Mouse (Mus musculus) thymus, adult 2 months (tissue): Measurements from ENCODE around the gene Fgfr2. TPM values are rescaled to one million over a fixed set of nuclear protein-coding genes. Genes with fewer than 3 reads are reported as not detected.

Experiments
- DNase-seq: peaks from one replicate; pipeline ENCODE4 v3.0.0; 2021
- H3K27ac ChIP-seq: fragments of 200-500 bp; 2 replicates; pipeline ENCODE4 v1.5.1; 2012; ENCODE audit warnings: low read length, control low read depth; ENCODE audit not compliant: control insufficient read depth, insufficient read depth
- H3K27me3 ChIP-seq: fragments of 200-500 bp; 2 replicates; pipeline ENCODE4 v1.6.1; 2012; ENCODE audit warnings: mild to moderate bottlenecking, low read length, moderate library complexity, mixed read lengths; ENCODE audit not compliant: control insufficient read depth, insufficient read depth
- H3K36me3 ChIP-seq: fragments of 200-500 bp; 2 replicates; pipeline ENCODE4 v1.6.1; 2012; ENCODE audit warnings: mild to moderate bottlenecking, low read length, moderate library complexity; ENCODE audit not compliant: control insufficient read depth, insufficient read depth
- H3K4me1 ChIP-seq: fragments of 200-500 bp; replicated peaks from 2 replicates; pipeline ENCODE4 v1.6.1; 2012; ENCODE audit warnings: low read length; ENCODE audit not compliant: control insufficient read depth, insufficient read depth
- H3K4me3 ChIP-seq: fragments of 200-500 bp; 2 replicates; pipeline ENCODE4 v1.5.1; 2012; ENCODE audit warnings: mild to moderate bottlenecking, low read length, control low read depth, moderate library complexity; ENCODE audit not compliant: control insufficient read depth, insufficient read depth
- CTCF ChIP-seq: fragments of 200-500 bp; IDR thresholded peaks from 2 replicates; pipeline ENCODE4 v1.5.1; 2012; ENCODE audit warnings: mild to moderate bottlenecking, control low read depth, low read length, moderate library complexity, borderline replicate concordance; ENCODE audit not compliant: control insufficient read depth, poor library complexity, insufficient read depth; ENCODE audit errors: extremely low read depth
- POLR2A ChIP-seq: fragments of 200-500 bp; IDR thresholded peaks from 2 replicates; pipeline ENCODE4 v1.6.1; 2012; ENCODE audit warnings: mild to moderate bottlenecking, low read length, control low read depth, moderate library complexity; ENCODE audit not compliant: control insufficient read depth, poor library complexity, insufficient read depth; ENCODE audit errors: extremely low read depth
- WGBS: fragments of 180-500 bp; shearing (Covaris S2); methylation state at CpG from one replicate; pipeline ENCODE4 v1.1.7; 2018; 5-methylcytosine and 5-hydroxymethylcytosine counted together
- polyA plus RNA-seq: library from polyadenylated mRNA; depleted of rRNA; stranded (reverse); fragments of >200 nt; gene quantifications from 2 replicates; pipeline ENCODE4 v1.2.3, GENCODE M21; 2012

Gene Fgfr2
- polyA plus RNA-seq, 1 experiment, result 12.1 TPM

DNA sequence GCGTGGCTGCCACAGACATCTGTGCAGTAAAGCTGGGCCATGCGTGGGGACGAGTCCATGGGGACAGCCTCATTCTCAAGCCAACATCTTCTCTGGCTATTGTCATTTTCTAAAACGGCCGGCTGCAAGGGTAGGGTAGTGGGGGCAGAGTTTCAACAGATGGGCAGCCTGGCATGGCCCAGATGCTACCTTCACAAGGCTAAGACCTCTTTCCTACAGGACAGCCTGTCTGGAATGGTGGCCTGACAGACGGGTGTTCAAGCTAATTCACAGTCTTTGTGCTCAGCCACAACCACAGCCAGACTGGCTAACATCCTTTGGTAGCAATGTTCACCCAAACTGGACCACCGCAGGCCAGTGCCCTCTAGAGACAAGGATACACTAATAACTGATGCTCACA is 392.6 kb downstream of the Fgfr2 start:
- Histone ChIP-seq H3K4me1 (peaks cover 5% of the 10 kb centered on the region), H3K36me3 (no peaks in the 10 kb centered on the region), H3K27me3 (no peaks in the 10 kb centered on the region), H3K27ac (no peak overlapping the region), H3K4me3 (no peak overlapping the region)
- WGBS, result 96% methylated on average over 7 of the region's 7 CpGs
- TF ChIP-seq POLR2A (no peak), CTCF (no peak)
- DNase-seq, result no peak

DNA sequence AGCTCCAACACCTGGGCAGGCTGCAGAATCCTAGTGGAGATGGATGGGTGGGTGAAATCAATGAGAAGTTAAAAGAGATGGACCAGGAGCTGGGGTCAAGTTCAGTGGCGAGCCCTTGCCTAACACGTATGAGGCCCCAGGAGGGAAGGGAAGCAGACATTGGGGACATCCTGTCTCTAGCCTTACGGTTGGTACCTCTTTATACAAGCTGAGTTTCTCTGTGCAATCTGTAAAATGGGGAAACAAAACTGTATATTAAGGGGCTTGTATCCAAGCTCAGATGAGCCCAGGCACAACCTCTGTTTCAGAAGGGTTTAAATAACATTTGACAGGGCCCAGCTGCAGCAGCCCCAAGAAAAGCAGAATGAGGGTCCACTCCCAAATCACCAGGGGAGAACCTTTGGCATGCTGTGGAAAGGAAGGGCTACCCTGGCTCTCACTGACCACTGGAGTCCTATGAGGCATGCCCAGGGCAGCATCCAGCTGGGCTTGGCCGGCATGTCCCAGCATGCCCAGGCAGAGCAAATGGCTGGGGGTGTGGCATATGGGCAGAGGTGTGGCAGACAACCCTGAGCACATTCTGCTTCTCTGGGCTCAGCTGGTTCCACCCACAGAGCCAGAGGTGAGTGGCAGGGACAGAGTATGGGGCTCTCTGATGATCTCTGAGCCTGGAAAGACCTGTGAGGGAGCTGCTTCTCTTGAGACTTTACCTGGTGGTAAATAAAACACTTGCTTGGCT is 393.9 kb downstream of the Fgfr2 start:
- Histone ChIP-seq H3K4me1 (peaks cover 3% of the 10 kb centered on the region), H3K4me3 (no peak overlapping the region), H3K27me3 (no peaks in the 10 kb centered on the region), H3K36me3 (no peaks in the 10 kb centered on the region), H3K27ac (no peak overlapping the region)
- WGBS, result 92% methylated on average over 4 of the region's 4 CpGs
- DNase-seq, result no peak
- TF ChIP-seq POLR2A, result no peak
- no peak for TF ChIP-seq CTCF

DNA sequence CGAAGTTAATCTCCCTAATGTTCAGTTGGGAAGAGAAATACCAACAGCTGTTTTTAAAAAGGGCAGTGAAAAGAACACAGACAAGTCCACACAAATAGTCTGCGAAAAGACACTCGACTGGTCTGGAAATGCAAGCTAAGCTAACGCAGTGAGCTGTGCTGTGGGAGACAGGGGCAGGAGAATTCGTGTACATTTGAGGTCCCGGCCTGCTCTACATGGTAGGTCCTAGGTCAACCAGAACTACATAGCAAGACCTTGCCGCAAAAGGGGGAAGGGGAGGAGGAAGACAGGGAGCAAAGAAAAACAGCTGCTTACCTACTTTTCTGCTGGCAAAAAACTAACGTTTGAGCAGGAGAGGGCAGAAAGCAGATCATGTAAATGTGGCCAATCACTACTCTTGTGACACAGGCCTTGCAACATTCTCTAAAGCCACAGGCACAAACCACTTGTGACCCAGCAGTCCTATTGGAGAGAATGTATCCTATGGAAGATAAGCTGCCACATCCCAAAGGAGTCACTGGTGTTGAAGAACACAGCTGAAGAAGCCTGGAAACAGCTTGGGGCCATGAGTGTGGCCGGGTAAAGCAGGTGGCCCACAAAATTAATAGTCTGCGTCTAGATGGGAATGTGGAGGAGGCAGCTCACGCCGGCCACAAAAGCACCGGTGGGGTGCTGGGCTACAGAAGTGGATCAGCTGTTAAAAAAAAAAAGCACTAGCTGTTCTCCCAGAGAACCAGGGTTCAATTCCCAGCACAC is 396.9 kb downstream of the Fgfr2 start:
- TF ChIP-seq POLR2A (no peak), CTCF (no peak)
- no peak overlapping the region for H3K27ac ChIP-seq
- H3K4me3 ChIP-seq, result no peak overlapping the region
- H3K36me3 ChIP-seq, result no peaks in the 10 kb centered on the region
- DNase-seq, result no peak
- WGBS, result 90% methylated on average over 13 of the region's 13 CpGs
- peaks cover 9% of the 10 kb centered on the region for H3K4me1 ChIP-seq
- H3K27me3 ChIP-seq, result no peaks in the 10 kb centered on the region

DNA sequence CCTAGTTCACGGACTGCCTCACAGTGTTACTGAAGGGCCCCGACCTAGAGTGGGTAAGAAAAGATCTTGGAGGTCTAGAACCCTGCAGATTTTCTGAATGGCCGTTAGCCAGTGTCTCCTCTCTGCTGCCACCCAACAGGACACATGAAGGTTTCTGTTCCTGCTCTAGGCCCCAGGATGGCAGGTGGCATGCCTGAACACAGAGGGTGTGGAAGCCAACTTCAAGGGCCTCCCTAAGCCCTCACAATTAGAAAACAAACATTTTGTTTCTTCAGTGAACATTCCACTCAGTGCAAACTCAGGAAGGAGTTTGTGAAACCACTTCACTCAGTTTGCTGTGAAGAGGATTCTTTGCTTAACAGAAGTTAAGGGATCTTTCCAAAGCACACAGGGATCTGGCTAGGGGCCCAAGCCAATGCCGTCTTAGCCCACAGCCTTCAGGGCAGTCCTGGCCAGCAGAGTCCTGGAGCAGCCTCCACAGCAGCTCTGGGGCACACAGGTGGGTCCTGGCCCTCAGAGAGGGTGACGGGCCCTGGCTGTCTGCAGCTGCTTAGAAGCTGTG is 398.6 kb downstream of the Fgfr2 start:
- H3K36me3 ChIP-seq, result no peaks in the 10 kb centered on the region
- no peaks in the 10 kb centered on the region for H3K27me3 ChIP-seq
- H3K4me1 ChIP-seq, result peaks cover 9% of the 10 kb centered on the region
- no peak for DNase-seq
- TF ChIP-seq POLR2A (no peak), CTCF (no peak)
- 94% methylated on average over 5 of the region's 5 CpGs for WGBS
- no peak overlapping the region for H3K4me3 ChIP-seq
- H3K27ac ChIP-seq, result no peak overlapping the region

DNA sequence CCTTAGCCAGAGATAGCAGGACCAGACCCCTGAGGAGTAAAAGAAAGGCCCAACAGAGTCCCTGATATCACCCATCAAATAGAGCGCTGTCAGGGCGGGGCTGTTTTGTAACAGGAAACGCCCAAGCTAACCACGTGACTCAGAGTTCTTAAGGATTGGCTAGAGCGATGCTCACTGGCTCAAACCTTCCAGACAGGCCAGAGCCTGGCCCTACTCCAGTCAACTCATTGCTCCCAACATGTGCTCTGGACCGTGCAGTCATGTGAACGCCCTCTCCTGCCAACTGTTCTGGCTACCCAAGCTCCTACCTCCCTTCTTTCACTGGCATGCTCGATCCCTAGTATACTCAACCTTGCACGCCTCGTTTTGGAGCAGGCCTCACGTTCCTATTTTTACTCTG is 399.2 kb downstream of the Fgfr2 start:
- no peak overlapping the region for H3K4me3 ChIP-seq
- DNase-seq, result no peak
- H3K4me1 ChIP-seq, result peaks cover 9% of the 10 kb centered on the region

DNA sequence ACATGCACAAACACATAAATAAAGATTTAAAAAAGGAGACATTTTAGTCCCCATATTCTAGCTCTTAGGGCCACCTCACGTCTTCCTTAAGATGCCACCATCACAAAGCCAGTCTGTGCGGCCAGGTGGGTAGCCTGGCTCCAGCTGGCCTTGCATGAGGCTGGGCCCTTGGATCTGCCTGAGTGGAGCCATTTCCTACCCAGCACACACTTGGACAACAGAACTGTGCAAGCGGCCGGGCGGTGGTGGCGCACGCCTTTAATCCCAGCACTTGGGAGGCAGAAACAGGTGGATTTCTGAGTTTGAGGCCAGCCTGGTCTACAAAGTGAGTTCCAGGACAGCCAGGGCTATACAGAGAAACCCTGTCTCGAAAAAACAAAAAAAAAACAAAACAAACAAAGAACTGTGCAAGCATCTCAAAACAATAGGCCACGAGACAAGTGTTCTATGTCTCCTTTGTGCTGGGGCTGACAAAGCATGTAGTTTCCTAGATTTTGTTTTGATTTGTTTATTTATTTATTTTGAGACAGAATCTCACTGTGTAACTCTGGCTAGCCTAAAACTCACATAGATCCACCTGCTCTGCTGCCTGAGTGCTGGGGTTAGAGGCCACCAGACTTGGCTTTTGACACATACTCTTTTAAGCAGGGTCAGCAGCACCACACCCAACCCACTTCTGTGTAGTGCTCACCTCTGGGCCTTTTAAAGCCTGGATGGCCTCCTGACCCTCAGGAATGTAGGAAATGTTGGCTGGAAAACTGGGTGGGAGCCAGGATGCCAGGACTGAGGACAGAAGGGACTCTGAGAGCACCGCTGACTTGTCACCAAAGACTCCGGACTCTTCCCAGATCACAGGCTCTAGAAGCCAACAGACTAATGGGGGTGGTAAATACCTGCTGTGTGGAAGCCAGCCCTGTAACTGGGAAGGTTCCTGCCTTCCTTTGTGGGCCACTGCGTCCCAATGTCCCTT is 400.5 kb downstream of the Fgfr2 start:
- Histone ChIP-seq H3K36me3 (no peaks in the 10 kb centered on the region), H3K4me3 (no peak overlapping the region), H3K27ac (no peak overlapping the region), H3K4me1 (peaks cover 9% of the 10 kb centered on the region), H3K27me3 (no peaks in the 10 kb centered on the region)
- 96% methylated on average over 12 of the region's 12 CpGs for WGBS
- TF ChIP-seq POLR2A (no peak), CTCF (no peak)
- no peak for DNase-seq

More for the DNA sequence above, 399.2 kb downstream of the Fgfr2 start:
- WGBS, result 87% methylated on average over 11 of the region's 11 CpGs
- no peak for TF ChIP-seq POLR2A
- no peak for TF ChIP-seq CTCF
- Histone ChIP-seq H3K27me3 (no peaks in the 10 kb centered on the region), H3K27ac (no peak overlapping the region), H3K36me3 (no peaks in the 10 kb centered on the region)
